Mouse (Mus musculus): ENCODE data around the gene Chpf. TPM values are rescaled to one million over a fixed set of nuclear protein-coding genes. Genes with fewer than 3 reads are reported as not detected.

The Chpf gene
- polyA plus RNA-seq, 1 experiment from 2014 or later: 4.0 TPM

GRCm38 (mm10) chr1:75494878-75495548 is 15.9 kb upstream of the Chpf start:
- ATAC-seq (ENCODE audit: insufficient read depth): no peak
- Histone ChIP-seq H3K27me3 (peaks cover 13% of the 10 kb centered on the region; the same call in 1 of the 2 replicates), H3K4me3 (replicated peaks) (no peak overlapping the region), H3K36me3 (replicated peaks) (0 out of 2 replicates have a peak, but pooled peaks cover 7% of the 10 kb centered on the region), H3K4me2 (no peak overlapping the region), H3K9ac (no peak overlapping the region), H3K9me3 (replicated peaks) (no peaks in the 10 kb centered on the region), H3K27ac (replicated peaks) (no peak overlapping the region), H3K4me1 (replicated peaks) (no peaks in the 10 kb centered on the region)
- 57% methylated on average over 12 of the region's 12 CpGs for WGBS (ENCODE audit: insufficient replicate concordance)

GRCm38 (mm10) chr1:75492579-75493170 is 13.6 kb upstream of the Chpf start:
- Histone ChIP-seq H3K4me3 (replicated peaks) (no peak overlapping the region), H3K4me1 (replicated peaks) (peaks cover 4% of the 10 kb centered on the region; the same call in 1 of the 2 replicates), H3K36me3 (replicated peaks) (0 out of 2 replicates have a peak, but pooled peaks cover 7% of the 10 kb centered on the region), H3K4me2 (no peak overlapping the region), H3K27ac (replicated peaks) (no peak overlapping the region), H3K9me3 (replicated peaks) (no peaks in the 10 kb centered on the region), H3K27me3 (peaks cover 36% of the 10 kb centered on the region), H3K9ac (no peak overlapping the region)
- ATAC-seq (ENCODE audit: insufficient read depth): no peak
- WGBS (ENCODE audit: insufficient replicate concordance): 57% methylated on average over 24 of the region's 24 CpGs

GRCm38 (mm10) chr1:75490785-75491551 is 11.9 kb upstream of the Chpf start:
- H3K9ac ChIP-seq: no peak overlapping the region
- 0 out of 2 replicates have a peak, but pooled peaks cover 3% of the 10 kb centered on the region for H3K36me3 ChIP-seq (replicated peaks)
- no peaks in the 10 kb centered on the region for H3K9me3 ChIP-seq (replicated peaks)
- H3K4me2 ChIP-seq: no peak overlapping the region
- 78% methylated on average over 34 of the region's 34 CpGs for WGBS (ENCODE audit: insufficient replicate concordance)
- H3K27ac ChIP-seq (replicated peaks): no peak overlapping the region
- ATAC-seq (ENCODE audit: insufficient read depth): no peak
- no peak overlapping the region for H3K4me3 ChIP-seq (replicated peaks)
- H3K4me1 ChIP-seq (replicated peaks): peaks cover 11% of the 10 kb centered on the region; the same call in 1 of the 2 replicates
- H3K27me3 ChIP-seq: peaks cover 53% of the 10 kb centered on the region

- Histone ChIP-seq H3K4me2 (peak overlapping the region; percentile 65), H3K9ac (no peak overlapping the region; the same call in 1 of the 2 replicates), H3K4me3 (replicated peaks) (peak overlapping the region; percentile 50), H3K27me3 (peaks cover 82% of the 10 kb centered on the region), H3K36me3 (replicated peaks) (0 out of 2 replicates have a peak, but pooled peaks cover 3% of the 10 kb centered on the region), H3K27ac (replicated peaks) (no peak overlapping the region), H3K9me3 (replicated peaks) (no peaks in the 10 kb centered on the region), H3K4me1 (replicated peaks) (peaks cover 11% of the 10 kb centered on the region; the same call in 1 of the 2 replicates)
- ATAC-seq (ENCODE audit: insufficient read depth): peak; percentile 54
- 1% methylated on average over 62 of the region's 62 CpGs for WGBS (ENCODE audit: insufficient replicate concordance)
These were observed 8.5 kb upstream of the Chpf start for GRCm38 (mm10) chr1:75487405-75488161.

GRCm38 (mm10) chr1:75487040-75487404 is 7.9 kb upstream of the Chpf start:
- 4% methylated on average over 13 of the region's 13 CpGs for WGBS (ENCODE audit: insufficient replicate concordance)
- Histone ChIP-seq H3K36me3 (replicated peaks) (0 out of 2 replicates have a peak, but pooled peaks cover 3% of the 10 kb centered on the region), H3K27ac (replicated peaks) (no peak overlapping the region), H3K9me3 (replicated peaks) (no peaks in the 10 kb centered on the region), H3K4me1 (replicated peaks) (peaks cover 11% of the 10 kb centered on the region; the same call in 1 of the 2 replicates), H3K9ac (no peak overlapping the region; the same call in 1 of the 2 replicates), H3K27me3 (peaks cover 82% of the 10 kb centered on the region), H3K4me2 (peak overlapping the region; percentile 65), H3K4me3 (replicated peaks) (peak overlapping the region; percentile 50)
- no peak for ATAC-seq (ENCODE audit: insufficient read depth)

- peaks cover 84% of the 10 kb centered on the region for H3K27me3 ChIP-seq
These were observed 7.5 kb upstream of the Chpf start for GRCm38 (mm10) chr1:75486561-75486960.

GRCm38 (mm10) chr1:75480735-75481134 is 1.6 kb upstream of the Chpf start:
- WGBS (ENCODE audit: insufficient replicate concordance): 61% methylated on average over 7 of the region's 7 CpGs
- no peak for ATAC-seq (ENCODE audit: insufficient read depth)
- peaks cover 100% of the 10 kb centered on the region for H3K27me3 ChIP-seq

More at GRCm38 (mm10) chr1:75486561-75486960, 7.5 kb upstream of the Chpf start:
- Histone ChIP-seq H3K4me1 (replicated peaks) (peaks cover 11% of the 10 kb centered on the region; the same call in 1 of the 2 replicates), H3K9me3 (replicated peaks) (no peaks in the 10 kb centered on the region), H3K4me2 (no peak overlapping the region), H3K4me3 (replicated peaks) (no peak overlapping the region), H3K27ac (replicated peaks) (no peak overlapping the region), H3K36me3 (replicated peaks) (0 out of 2 replicates have a peak, but pooled peaks cover 3% of the 10 kb centered on the region), H3K9ac (no peak overlapping the region)
- 6% methylated on average over 24 of the region's 24 CpGs for WGBS (ENCODE audit: insufficient replicate concordance)
- ATAC-seq (ENCODE audit: insufficient read depth): no peak

GRCm38 (mm10) chr1:75480036-75480435 is 929 bp upstream of the Chpf start:
- Histone ChIP-seq H3K9ac (no peak overlapping the region), H3K36me3 (replicated peaks) (no peaks in the 10 kb centered on the region), H3K4me2 (peak overlapping the region; percentile 94), H3K27me3 (peaks cover 100% of the 10 kb centered on the region), H3K4me3 (replicated peaks) (0 out of 2 replicates have a peak overlapping the region, but pooled peaks have one; percentile 68), H3K27ac (replicated peaks) (no peak overlapping the region), H3K4me1 (replicated peaks) (peaks cover 28% of the 10 kb centered on the region), H3K9me3 (replicated peaks) (no peaks in the 10 kb centered on the region)
- 17% methylated on average over 13 of the region's 13 CpGs for WGBS (ENCODE audit: insufficient replicate concordance)
- no peak for ATAC-seq (ENCODE audit: insufficient read depth)

More at GRCm38 (mm10) chr1:75480735-75481134, 1.6 kb upstream of the Chpf start:
- no peaks in the 10 kb centered on the region for H3K9me3 ChIP-seq (replicated peaks)
- H3K4me2 ChIP-seq: no peak overlapping the region
- H3K9ac ChIP-seq: no peak overlapping the region
- H3K27ac ChIP-seq (replicated peaks): no peak overlapping the region
- no peaks in the 10 kb centered on the region for H3K36me3 ChIP-seq (replicated peaks)
- peaks cover 28% of the 10 kb centered on the region for H3K4me1 ChIP-seq (replicated peaks)
- H3K4me3 ChIP-seq (replicated peaks): no peak overlapping the region

GRCm38 (mm10) chr1:75479635-75479989 is 505 bp upstream of the Chpf start:
- H3K27me3 ChIP-seq: peaks cover 100% of the 10 kb centered on the region
- no peaks in the 10 kb centered on the region for H3K9me3 ChIP-seq (replicated peaks)
- peaks cover 28% of the 10 kb centered on the region for H3K4me1 ChIP-seq (replicated peaks)
- 4% methylated on average over 24 of the region's 24 CpGs for WGBS (ENCODE audit: insufficient replicate concordance)
- peak overlapping the region; percentile 68 for H3K4me3 ChIP-seq (replicated peaks)
- H3K36me3 ChIP-seq (replicated peaks): no peaks in the 10 kb centered on the region
- no peak overlapping the region for H3K9ac ChIP-seq
- H3K4me2 ChIP-seq: peak overlapping the region; percentile 94
- ATAC-seq (ENCODE audit: insufficient read depth): no peak
- H3K27ac ChIP-seq (replicated peaks): no peak overlapping the region

GRCm38 (mm10) chr1:75478497-75478896 is 610 bp downstream of the Chpf start:
- H3K4me3 ChIP-seq (replicated peaks): peak overlapping the region; percentile 68
- 1% methylated on average over 21 of the region's 25 CpGs for WGBS (ENCODE audit: insufficient replicate concordance)
- peak overlapping the region; percentile 94 for H3K4me2 ChIP-seq
- peak overlapping the region; percentile 51 for H3K9ac ChIP-seq
- H3K4me1 ChIP-seq (replicated peaks): peaks cover 28% of the 10 kb centered on the region
- H3K9me3 ChIP-seq (replicated peaks): no peaks in the 10 kb centered on the region
- ATAC-seq (ENCODE audit: insufficient read depth): peak; percentile 8
- peaks cover 99% of the 10 kb centered on the region for H3K27me3 ChIP-seq
- no peaks in the 10 kb centered on the region for H3K36me3 ChIP-seq (replicated peaks)
- H3K27ac ChIP-seq (replicated peaks): no peak overlapping the region

All from liver, embryonic 15.5 days (tissue).